Mouse (Mus musculus): ENCODE results near the gene Stag2.

- TF ChIP-seq POLR2A (IDR thresholded peaks at IDR 0.05; ENCODE audit: extremely low read depth, insufficient read depth, low read length) (no peak), CTCF (IDR thresholded peaks at IDR 0.05; ENCODE audit: extremely low read depth, insufficient read depth, low read length) (no peak)
These were observed 38.5 kb upstream of the Stag2 start for GRCm38 (mm10) chrX:42110585-42110984.
